Mouse (Mus musculus): ENCODE data around the gene Ift22.
A peak's percentile ranks its signal among the peaks of the same experiment; 100 is the strongest.
"Not testable (repeated sequence)": the region's sequence is repeated elsewhere in the genome, so short reads cannot be mapped to it uniquely, and the experiment has no call there.

Ift22 gene

DNA sequence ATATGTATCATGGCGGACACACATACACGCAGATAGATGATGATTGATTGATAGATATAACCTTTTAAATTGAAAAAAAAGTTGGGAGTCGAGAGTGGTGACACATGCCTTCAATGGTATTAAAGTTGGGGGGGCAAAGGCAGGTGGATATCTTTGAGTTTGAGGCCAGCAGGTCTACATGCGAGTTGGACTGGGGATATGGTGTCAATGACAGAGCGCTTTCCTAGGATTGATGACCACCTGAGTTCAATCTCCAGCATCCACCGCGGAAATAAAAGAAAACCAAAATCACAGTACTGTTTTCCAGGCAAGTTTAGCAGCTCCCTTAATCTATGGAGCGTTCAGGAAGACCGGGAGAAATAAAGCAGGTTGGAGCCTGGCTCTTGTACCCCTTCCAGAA, 363 bp upstream of the Ift22 start:
- DNase-seq (ENCODE audit: low spot score) = no peak

DNA sequence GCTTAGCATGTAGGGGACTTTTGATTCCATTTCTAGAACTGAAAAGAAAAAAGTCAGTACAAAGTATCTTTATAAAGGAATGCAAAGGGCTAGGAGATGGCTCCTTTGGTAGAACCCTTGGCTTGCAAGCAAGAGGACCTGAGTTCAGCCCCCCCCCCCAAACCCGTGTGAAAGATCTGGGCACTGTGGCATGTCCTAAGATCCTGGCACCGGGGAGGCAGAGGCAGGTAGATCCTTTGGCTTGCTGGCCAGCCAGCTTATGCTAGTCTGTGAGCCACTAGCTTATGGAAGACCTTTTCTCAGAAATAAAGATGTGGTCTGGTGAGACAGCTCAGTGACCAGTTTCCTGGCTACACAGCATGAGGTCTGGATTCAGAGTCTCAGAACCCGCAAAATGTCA, 6.2 kb downstream of the Ift22 start:
- DNase-seq (ENCODE audit: low spot score) = no peak

DNA sequence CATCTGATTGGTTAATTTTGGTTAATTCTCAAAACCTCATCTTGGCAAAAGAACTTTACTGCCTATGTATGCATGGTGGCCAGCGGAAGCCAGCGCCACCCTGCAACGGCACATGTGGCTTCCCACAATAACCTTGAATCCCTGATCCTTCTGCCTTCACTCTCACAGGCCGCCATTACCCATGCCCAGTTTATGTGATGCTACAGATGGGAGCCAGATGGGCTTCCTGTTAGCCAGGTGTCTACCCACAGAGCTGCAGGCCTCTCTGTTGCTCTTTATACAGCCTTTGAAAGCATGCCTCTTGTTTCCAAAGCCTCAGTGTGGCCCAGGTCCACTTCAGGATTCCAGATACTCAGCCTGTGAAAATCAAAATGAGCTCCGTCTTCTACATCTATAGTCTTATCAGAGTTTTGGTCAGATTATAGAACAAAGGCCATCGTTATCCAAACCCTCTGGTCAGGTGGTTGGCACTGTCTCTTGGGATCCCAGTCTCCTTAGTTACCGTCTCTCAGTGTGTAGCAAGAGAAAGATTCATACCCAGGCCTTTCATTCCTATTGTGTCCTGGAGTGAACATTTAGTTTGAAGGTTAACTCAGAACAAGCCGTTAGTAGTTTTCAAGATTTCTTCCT, 9.8 kb downstream of the Ift22 start:
- no peak for DNase-seq (ENCODE audit: low spot score)

DNA sequence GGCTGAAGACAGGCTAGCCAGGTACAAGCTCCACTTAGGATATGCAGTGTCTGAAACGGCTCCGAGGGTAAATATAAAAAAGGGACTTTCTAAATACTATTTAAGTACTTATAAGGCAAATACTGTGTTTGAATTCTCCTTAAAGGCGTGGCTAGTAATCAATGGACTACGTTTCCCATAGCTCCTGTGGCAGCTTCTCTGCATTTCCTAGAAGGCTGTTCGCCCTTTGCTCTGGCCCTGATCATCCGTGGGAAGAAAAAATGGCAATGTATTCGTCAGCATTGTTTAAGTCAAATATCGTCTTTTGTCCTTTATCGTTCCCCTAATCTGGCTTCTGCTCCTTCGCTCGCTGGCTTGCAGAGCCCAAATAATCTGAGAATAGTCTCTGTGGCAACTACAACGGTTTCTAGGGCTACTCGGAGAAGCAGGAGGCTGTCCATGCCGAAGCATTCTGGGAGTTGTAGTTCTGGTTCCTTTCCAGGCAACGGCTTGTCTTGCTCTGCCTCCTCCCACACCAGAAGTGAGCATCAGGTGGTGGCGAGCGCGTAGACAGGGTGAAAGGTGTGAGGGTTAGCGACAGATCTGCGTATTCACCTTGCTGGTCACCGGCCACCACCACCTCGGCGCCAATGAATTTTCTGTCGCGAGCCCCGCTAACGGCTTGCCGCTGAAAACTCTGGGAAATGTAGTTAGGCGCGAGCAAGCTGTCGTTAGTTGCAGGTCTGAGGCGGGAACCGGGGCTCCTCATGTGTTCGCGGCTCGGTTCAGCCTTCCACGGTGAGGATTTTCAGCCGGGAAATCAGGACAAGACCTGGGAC, 10.9 kb downstream of the Ift22 start:
- peak; percentile 80 for DNase-seq (ENCODE audit: low spot score)

DNA sequence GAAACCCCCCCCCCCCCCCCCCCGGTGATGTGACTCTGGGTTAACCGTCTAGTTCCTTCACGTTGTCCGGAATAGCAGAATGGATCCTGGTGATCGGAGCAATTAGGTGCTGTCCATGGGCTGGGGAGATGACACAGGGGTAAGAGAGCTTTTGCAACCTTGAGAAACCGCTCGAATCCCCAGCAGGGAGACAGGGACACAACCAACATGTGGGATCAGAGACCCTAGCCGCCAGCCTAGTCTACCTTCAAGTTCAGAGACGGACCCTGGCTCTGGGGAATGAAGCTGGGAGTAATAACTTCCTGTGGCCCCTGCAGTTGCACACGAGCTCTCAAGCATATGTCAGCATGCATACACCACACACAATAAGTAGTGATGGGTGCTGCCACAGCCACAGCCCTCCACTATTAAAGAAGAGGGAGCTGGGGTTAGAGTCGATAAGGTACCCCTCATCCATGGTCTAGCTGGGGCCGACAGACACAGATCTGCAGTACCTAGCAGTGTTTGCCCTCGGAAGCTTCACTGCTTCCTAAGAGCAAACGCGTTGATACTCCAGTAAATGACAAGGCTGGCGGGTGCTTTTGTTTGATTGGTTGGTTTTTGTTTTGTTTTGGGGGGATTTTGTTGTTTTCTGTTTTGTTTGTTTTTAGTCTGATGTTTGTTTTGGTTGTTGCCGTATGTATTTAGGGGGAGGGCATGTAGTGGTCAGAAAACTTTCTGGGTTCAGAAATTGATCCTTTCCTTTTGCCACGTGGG, 11.8 kb downstream of the Ift22 start:
- no peak for DNase-seq (ENCODE audit: low spot score)

DNA sequence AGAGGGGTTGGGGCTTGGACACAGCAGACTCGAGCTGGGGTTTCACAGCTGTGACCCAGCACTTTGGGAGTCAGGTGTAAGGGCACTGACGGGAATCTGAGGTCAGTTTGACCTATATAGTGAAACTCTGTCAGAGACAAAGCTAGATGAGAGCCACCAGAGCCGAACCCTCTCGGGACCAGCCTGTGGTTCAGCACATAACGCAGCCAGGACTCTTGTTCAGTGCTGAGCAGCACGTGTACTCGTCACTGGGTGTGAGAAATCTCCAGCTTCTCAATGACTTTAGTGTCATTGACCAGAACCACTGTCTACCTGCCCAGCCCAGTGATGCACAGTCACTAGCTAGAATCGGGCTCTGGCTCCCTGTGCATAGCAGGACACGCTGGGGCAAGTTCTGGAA, 14.9 kb downstream of the Ift22 start:
- no peak for DNase-seq (ENCODE audit: low spot score)

DNA sequence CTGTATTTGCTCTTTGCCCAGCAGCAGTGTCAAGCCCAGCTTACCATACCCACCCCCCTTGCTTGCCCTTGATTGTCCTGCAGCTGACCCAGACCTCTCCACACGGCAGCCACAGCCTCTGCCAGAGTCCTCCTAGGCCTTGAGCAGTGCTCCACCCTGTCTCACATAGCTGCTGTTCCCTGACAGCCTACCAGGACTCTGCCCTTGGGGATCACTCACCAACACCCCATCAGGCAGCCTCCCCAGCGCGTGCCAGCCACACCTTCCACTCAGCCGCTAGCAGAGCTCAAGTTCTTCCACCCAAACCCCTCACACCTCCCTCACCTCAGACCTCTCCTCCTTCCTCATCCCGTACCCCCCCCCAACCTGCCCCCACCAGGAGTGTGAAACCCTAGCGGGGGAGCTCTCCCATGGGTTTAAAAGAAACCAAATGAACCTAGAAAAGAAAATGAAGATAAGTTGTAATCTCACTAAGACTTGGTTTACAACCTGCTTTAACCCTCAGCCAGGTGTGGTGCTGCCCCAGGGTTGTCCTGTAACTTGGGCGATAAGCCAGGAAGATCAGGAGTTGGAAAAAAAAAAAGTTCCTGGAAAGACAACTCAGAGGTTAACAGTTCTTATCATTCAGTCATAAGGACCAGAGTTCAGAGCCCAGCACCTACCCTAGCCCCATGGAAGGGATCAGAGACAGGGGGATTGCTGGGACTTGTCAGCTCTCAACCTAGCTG, 16.0 kb downstream of the Ift22 start:
- DNase-seq (ENCODE audit: low spot score) = no peak

DNA sequence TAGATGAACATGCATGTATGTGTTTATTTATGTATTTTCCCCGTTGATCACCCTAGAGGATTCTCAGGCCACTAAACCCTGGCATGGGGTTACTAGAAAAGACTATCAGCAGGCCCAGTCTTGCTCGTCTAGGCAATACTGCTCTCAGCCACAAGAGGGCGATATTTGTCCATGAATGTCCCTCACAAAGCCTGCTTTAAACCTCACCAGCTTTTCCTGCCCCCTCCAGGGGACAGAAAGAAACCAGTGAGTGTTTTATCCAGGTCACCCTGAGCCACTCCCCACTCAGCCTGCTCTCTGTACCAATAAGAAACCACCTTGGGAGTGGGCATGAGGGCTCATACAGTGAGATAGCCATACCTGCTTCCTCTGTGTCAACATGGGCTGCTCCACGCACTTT, 21.1 kb downstream of the Ift22 start:
- peak; percentile 87 for DNase-seq (ENCODE audit: low spot score)

DNA sequence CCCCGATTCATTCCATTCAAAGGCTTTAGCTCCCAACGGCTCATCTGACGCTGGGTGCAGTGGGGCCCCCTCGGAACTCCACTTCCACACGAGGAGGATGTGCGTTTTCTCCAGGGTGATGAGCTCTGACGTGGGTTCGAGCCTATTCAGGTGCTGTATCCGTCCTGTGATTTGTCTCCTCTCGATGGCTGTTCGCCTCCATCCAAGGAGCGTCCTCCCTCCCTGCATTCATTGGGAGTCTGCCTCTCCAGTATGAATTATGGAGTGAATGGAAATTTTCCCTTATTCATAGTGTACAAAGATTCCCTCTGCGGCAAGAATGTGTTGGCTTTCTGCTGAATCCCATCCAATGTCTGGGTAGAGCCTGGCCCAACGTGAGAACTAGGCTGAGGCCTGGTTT, 23.9 kb downstream of the Ift22 start:
- no peak for DNase-seq (ENCODE audit: low spot score)

DNA sequence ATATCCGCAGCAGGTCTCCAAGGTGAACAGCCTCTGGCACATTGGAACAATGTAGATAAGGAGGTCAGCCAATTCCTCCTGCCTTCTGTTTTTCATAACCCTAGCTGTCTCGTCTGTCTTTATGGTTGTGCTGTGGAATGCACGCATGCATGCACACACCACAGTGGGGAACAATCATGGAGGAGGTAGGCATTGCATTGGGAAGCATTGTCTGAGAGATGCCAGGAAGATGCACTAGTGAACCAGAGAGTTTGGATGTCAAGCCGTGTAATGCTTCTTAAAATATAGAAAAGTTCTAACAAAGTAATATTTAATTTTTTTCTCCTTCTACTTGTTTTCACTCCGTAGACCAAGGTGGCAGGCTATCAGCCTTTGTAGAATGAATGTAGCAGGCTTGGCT, 25.0 kb downstream of the Ift22 start:
- DNase-seq (ENCODE audit: low spot score) = no peak

DNA sequence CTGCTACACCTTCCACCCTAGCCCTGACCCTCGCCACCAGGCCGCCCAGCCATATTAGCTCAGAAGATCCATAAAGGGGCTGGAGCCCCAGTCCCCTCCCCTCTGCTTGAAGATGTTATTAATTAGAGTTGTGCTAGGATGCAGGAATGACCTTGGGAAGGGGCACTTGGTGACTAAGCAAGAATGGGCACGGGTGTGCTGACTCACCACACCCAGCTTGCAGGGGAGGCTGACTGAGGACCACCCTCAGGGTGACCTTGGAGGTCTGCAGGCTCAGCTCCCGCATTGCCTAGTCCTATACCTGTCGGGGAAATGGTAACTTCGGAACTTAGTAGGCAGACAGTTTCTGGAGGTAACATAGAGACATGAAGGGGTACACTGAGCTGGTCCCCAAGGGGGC, 26.0 kb downstream of the Ift22 start:
- no peak for DNase-seq (ENCODE audit: low spot score)

DNA sequence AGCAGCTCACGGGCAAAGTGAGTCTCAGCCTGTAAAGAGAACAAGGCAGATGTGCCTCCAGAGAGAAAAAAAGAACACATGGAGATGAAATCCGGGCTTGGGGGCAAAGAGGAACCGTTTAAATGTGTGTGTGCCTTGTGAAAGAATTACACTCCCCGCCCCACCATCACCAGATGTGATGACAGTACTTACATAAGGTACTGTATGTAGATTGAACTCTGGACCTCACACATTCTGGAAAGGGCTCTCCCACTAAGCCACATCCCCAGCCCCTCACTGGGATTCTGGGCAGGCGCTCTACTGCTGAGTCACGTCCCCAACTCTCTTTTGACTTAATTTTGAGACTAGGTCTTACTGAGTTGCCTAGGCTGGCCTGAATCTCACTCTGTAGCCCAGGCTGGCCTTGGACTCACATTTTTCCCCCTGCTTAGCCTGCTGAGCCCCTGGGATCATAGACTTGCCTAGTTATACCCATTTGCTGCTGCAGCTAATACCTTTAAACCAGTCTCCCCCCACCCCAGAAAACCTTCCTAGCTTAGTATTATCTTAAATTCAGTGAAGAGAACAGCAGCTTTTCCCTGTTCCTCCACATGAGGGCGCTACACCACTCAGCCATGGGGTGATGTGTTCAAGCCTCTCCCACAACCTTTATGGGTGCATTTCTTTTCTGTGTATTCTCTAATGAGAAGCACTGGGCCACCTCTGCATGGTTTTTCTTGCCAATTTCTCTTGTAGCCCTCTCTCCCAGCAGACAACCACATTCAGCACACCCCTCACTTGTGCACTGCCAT, 28.1 kb downstream of the Ift22 start:
- no peak for DNase-seq (ENCODE audit: low spot score)

DNA sequence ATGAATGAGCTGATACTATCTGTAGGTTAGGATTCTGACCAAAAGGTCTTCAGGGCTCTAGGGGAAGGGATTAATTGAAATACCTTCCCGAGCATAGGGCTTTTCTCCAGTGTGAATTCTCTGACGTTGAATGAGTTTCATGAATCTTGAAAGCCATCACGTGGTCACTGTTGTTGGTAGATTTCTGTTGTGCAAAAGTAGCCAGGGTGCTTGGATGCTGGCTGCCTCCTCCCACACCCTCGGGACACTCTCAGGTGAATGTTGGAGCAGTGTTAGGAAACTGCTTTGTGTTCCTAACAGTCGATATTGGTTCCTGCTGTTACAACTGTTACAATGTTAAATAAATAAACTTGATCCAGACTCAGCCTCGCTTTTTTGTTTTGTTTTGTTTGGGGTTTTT, 28.8 kb downstream of the Ift22 start:
- no peak for DNase-seq (ENCODE audit: low spot score)

DNA sequence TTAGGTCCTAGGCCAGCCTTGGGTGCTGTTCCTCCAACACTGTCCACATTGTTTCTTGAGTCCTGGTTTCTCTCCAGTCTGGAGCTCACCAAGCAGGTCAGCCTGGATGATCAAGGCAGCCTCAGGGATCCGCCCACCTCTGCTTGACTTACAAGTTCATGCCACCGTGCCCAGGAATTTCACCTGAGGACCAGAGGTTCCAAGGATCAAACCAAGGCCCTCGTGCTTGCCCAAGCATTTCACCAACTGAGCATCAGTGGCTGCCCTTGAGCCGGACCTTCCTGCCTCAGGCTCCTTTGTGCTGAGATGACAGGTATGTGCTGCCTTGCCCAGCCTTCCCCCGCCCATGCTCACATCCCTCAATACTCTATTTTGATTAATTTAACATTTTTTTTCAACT, 29.7 kb downstream of the Ift22 start:
- no peak for DNase-seq (ENCODE audit: low spot score)

DNA sequence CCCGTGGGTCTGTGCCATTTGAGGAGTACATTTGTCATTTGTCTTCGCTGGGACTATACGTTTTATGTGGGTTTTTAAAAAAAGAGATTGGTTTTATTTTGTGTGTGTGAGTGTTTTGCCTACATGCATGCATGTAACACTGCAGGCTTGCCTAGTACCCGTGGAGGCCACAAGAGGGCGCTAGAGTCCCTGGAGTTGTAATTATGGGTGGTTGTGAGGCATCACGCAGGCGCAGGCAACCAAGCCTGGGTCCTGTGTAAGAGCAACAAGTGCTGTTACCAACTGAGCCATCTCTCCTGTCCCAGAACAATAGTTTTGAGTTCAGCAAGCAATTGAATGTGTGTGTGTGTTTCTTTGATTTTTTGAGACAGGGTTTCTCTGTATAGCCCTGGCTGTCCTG, 31.3 kb downstream of the Ift22 start:
- DNase-seq (ENCODE audit: low spot score) = no peak

DNA sequence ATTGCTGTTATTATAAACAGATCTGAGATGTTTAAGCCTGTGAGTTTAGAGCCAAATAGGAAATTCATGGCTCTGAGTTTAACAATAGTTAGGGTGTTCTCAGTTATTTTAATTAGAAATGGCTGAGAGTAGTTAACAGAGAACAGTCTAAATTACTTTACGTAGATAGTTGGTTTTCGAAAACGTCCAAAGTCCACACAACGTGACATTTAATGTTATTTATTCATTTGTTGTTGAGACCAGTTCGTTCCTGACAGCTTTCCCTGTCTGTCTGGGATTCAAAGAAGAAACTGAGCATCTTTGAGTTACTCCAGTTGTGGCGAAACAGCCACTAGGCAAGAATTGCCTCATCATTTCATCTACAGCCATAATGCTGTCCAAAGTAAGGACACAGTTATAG, 32.1 kb downstream of the Ift22 start:
- not testable (repeated sequence) for DNase-seq (ENCODE audit: low spot score)

DNA sequence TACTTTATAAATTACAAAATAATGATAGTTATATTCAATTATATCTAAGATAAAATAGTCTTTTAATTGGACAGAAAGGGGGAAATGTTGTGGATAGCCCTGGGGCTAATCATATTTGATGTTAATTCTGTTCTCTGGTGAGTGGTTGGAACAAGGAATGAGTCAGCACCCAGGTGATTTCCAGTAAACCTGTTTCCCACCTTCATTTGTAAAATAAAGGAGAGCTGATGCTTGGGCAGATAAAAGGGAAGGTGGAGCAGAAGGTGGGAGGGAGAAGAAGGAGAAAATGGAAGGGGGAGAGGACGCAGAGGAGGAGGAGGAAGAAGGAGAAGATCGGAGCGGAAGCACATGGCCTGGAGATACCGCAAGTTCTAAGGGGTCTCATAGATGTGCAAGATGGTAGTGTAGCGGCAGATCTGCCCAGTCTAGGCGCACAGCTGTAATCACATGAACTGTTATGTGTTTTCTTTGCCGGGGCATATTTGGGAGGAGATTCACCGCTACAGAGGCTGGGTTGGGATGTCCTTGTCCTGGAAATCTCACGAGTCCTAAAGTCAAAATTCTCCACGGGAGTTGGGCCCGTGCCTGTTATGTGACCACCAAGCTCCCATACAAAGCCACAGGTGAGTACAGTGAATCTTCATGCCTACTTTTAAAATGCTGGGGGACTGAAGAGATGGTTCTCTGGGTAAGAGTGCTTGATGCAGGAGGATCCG, 33.1 kb downstream of the Ift22 start:
- no peak for DNase-seq (ENCODE audit: low spot score)

DNA sequence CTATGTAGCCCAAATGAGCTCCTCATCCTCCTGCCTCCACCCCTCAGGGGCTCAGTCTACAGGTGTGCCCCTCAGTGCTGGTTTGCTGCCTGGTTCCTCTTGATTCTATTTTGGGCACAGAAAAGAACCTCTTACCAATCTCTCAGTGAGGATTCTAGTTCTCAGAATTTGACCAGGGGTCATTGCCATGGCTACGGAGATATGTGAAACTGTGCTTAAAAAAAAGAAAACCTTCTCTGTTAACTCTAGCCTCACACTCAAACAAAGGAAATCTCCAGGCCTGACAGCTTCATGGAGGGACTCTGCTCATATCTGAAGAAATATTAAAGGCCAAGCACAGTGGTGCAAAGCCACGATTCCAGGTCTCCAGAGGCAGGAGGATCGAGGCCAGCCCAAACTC, 34.8 kb downstream of the Ift22 start:
- DNase-seq (ENCODE audit: low spot score) = no peak

DNA sequence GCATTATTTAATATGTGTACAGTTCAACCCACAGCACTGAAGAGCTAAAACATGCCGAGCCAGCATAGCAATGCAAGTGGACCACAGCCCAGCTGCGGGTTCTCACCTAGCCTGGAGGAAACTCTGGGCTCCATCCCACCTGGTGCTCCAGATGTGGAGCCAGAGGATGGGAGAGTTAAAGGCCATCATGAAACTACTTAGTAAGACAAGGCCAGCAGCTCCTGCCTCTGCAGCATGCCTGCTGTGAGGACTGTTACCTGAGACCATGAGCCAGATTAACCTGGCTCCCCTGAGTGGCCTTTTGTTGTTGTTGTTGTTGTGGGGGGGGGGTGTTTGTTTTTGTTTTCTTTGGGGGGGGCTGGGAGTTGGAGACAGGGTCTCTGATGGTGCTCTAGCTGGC, 35.4 kb downstream of the Ift22 start:
- no peak for DNase-seq (ENCODE audit: low spot score)

DNA sequence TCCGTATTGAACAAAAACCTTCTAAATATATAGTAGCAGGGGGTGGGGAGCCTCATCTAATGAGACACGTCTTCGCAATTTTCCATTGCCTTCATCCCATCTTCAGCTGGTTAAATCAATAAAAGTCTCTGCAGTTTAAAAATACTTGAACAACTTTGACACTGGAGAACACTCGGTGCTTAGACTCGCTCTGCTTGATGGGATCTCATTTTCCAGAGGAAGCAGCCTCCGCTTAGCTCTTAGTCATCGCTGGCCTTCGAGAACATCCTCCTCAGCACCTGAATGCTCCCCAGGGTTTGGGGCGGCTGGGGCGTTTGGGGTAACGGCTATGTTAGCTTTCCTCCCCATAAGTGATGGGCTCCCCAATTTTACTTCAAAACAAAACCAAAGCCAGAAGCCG, 37.1 kb downstream of the Ift22 start:
- DNase-seq (ENCODE audit: low spot score) = no peak

DNA sequence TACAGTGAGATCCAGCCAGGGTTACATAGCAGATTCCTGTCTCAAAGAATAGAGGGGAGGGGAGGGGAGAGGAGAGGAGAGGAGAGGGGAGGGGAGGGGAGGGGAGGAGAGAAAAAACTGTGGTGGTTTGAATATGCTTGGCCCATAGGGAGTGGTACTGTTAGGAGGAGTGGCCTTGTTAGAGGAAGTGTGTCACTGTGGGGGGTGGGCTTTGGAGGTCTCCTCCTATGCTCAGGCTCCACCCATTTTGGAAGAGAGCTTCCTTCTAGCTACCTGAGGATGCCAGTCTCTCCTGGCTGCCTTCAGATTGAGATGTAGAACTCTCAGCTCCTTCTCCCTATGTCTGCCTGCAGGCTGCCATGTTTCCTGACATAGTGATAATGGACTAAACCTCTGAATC, 39.9 kb downstream of the Ift22 start:
- DNase-seq (ENCODE audit: low spot score) = no peak

Data from layer of hippocampus, adult 11-12 months (tissue).